Mouse (Mus musculus): ENCODE data around the gene Grik3.

- TF ChIP-seq CTCF (IDR thresholded peaks at IDR 0.05; ENCODE audit: low read depth) = peak; percentile 52
- TF ChIP-seq EP300 (optimal IDR thresholded peaks at IDR 0.05) = no peak
Measured at GRCm38 (mm10) chr4:125495477-125495876, 5.0 kb downstream of the Grik3 start.
